Mouse (Mus musculus) cerebellum, adult 2 months (tissue): ENCODE measurements at regions not wholly inside any gene's neighbourhood (a gene's known extent, or its start where the extent isn't known, plus 50 kb on each side); places are given as distances from the start of the nearest gene placed in this dataset.

Source experiments
- CTCF ChIP-seq: fragments of 200-500 bp; IDR thresholded peaks from 2 replicates; pipeline ENCODE4 v1.5.1; 2011; ENCODE audit warnings: low read depth, mild to moderate bottlenecking, control low read depth, low read length, moderate library complexity, borderline replicate concordance; ENCODE audit not compliant: insufficient read depth
- POLR2A ChIP-seq: fragments of 200-500 bp; IDR thresholded peaks from 2 replicates; pipeline ENCODE4 v1.6.1; 2011; ENCODE audit warnings: low read length, control low read depth, borderline replicate concordance; ENCODE audit not compliant: insufficient read depth

DNA sequence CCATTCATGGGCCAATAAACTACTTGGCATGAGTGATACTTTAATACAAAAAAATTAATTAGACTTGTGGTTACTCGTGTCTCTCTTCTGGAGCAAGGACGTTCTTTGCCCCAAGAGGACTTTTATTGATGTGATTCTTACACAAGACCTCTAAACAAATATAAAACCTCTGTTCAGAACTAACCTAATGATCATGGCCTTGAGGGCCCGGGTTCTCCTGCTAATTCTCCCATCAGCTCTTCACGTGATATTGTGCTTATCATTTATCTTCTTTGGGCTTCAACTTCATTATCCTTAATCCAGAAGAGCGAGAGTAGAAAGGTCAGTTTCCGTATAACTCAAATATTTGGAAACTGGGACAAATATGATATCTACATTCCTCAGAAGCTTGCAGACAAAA is 335.0 kb upstream of the Mtpn start:
- TF ChIP-seq POLR2A (no peak), CTCF (no peak)
